Mouse (Mus musculus): ENCODE measurements around the gene Elf3. TPM values are rescaled to one million over a fixed set of nuclear protein-coding genes. Genes with fewer than 3 reads are reported as not detected.

Elf3 gene
- polyA plus RNA-seq, 1 experiment from 2014 or later: not detected

DNA sequence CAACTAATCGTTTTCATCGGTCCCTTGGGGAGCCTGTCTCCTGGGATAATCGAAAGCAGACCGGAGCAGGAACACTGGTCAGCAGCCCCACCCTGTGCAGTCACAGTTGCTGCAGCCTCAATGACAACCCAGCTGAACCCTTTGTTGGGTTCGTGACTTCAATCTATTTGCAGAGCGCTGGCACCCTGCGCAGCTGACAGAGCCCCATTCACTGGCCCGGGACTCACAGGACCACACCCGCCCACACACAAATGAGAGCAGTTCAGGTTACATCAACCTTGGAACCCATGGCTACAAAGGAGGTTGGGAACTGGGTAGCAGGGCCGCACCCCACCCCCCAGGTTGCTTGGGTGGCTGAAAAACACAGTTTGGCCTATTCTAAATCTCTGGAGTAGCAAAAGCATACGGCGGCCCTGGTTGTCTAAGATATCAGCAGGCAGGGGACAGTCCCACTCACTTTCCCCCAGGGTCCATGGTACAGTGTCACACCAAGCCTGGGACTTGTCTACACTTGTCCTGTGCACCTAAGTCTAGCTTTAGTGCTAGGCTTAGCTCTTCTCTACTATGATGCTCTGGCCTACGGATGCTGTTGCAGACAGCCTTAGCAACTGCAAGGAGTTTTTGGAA is 40.6 kb downstream of the Elf3 start:
- H3K27ac ChIP-seq: no peak overlapping the region
- H3K36me3 ChIP-seq (ENCODE audit: inconsistent target): no peaks in the 10 kb centered on the region
- no peaks in the 10 kb centered on the region for H3K79me2 ChIP-seq (ENCODE audit: inconsistent target)
- no peak overlapping the region for H3K4me3 ChIP-seq (ENCODE audit: inconsistent target)
- 97% methylated on average over 13 of the region's 13 CpGs for WGBS (ENCODE audit: missing documents)

DNA sequence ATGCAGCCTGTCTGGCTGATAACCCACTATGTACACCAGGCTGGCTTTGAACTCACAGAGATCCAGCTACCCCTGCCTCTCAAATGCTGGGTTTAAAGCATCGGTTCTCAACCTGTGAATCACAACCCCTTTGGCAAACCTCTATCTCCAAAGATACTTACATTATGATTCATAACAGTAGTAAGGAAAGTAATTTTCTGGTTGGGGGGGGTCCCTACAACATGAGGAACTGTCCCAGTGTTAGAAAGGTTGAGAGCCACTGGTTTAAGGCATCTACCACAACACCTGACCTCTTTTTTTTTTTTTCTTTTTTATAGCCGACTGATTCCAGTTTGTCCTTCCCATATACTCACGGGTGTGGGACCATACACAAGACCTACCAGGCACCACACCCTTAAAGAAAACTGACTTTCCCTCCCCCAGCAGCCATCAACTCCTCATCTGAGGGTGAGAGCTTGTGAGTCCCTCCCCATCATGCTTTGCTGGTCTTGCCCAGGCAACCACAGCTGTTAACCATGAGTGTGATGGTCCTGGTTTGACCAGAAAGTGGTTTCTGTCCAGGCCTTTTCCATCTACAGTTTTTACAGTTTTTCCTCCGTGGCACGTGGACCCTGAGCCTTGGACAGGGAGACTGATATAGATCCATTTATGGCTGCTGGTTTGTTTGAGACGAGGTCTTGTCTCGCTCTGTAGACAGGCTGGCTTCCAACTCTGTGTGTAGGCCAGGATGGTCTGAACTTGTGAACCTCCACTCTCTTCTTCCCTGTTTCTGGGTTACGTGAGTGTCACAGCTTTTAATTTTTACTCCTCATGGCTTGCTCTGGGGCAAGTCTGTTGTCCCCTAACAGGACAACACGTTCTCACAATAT is 44.4 kb downstream of the Elf3 start:
- WGBS (ENCODE audit: missing documents): 93% methylated on average over 8 of the region's 9 CpGs
- Histone ChIP-seq H3K27ac (no peak overlapping the region), H3K79me2 (ENCODE audit: inconsistent target) (no peaks in the 10 kb centered on the region)

GRCm38 (mm10) chr1:135210421-135210820 is 47.9 kb downstream of the Elf3 start:
- no peak overlapping the region for H3K4me3 ChIP-seq (ENCODE audit: inconsistent target)
- H3K79me2 ChIP-seq (ENCODE audit: inconsistent target): no peaks in the 10 kb centered on the region
- H3K36me3 ChIP-seq (ENCODE audit: inconsistent target): no peaks in the 10 kb centered on the region
- 76% methylated on average over 5 of the region's 5 CpGs for WGBS (ENCODE audit: missing documents)
- no peak overlapping the region for H3K27ac ChIP-seq

More for the DNA sequence above, 44.4 kb downstream of the Elf3 start:
- Histone ChIP-seq H3K4me3 (ENCODE audit: inconsistent target) (no peak overlapping the region), H3K36me3 (ENCODE audit: inconsistent target) (no peaks in the 10 kb centered on the region)

- H3K79me2 ChIP-seq (ENCODE audit: inconsistent target): no peaks in the 10 kb centered on the region
- H3K36me3 ChIP-seq (ENCODE audit: inconsistent target): no peaks in the 10 kb centered on the region
- no peak overlapping the region for H3K27ac ChIP-seq
- 93% methylated on average over 9 of the region's 9 CpGs for WGBS (ENCODE audit: missing documents)
- no peak overlapping the region for H3K4me3 ChIP-seq (ENCODE audit: inconsistent target)
Observed at GRCm38 (mm10) chr1:135208716-135209115, 49.7 kb downstream of the Elf3 start.

GRCm38 (mm10) chr1:135206586-135207339 is 51.6 kb downstream of the Elf3 start:
- 95% methylated on average over 13 of the region's 14 CpGs for WGBS (ENCODE audit: missing documents)
- Histone ChIP-seq H3K4me3 (ENCODE audit: inconsistent target) (no peak overlapping the region), H3K27ac (no peak overlapping the region), H3K36me3 (ENCODE audit: inconsistent target) (no peaks in the 10 kb centered on the region), H3K79me2 (ENCODE audit: inconsistent target) (no peaks in the 10 kb centered on the region)

DNA sequence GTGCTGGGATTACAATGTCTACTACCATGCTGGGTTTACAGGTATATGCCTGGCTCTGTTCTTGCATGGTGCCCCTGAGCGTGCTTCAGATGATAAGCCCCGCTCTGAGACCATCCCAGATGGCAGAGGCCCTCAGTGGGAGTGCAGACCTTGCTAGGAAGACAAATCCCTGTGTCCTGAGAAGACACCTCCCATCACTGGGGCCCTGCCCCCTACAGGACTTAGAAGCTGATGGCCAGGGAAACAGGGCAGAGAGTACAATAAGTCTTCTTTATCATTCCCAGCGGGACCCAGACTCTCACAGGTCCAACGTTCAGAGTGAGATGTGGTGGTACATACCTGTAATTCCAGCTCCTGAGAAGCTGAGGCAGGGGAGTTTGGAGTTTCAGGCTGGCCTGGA is 53.1 kb downstream of the Elf3 start:
- Histone ChIP-seq H3K27ac (no peak overlapping the region), H3K4me3 (ENCODE audit: inconsistent target) (no peak overlapping the region), H3K79me2 (ENCODE audit: inconsistent target) (no peaks in the 10 kb centered on the region), H3K36me3 (ENCODE audit: inconsistent target) (no peaks in the 10 kb centered on the region)
- WGBS (ENCODE audit: missing documents): 100% methylated on average over 4 of the region's 4 CpGs

GRCm38 (mm10) chr1:135204196-135205126 is 53.9 kb downstream of the Elf3 start:
- no peaks in the 10 kb centered on the region for H3K36me3 ChIP-seq (ENCODE audit: inconsistent target)
- H3K79me2 ChIP-seq (ENCODE audit: inconsistent target): no peaks in the 10 kb centered on the region
- WGBS (ENCODE audit: missing documents): 82% methylated on average over 12 of the region's 12 CpGs
- no peak overlapping the region for H3K4me3 ChIP-seq (ENCODE audit: inconsistent target)
- H3K27ac ChIP-seq: no peak overlapping the region

Other genes starting within 250 kb of the Elf3 start
- not detected in 3 replicates for gene Lgr6, start 153.3 kb downstream of the Elf3 start, polyA plus RNA-seq (2018)
- gene Ptpn7, start 125.9 kb downstream of the Elf3 start, polyA plus RNA-seq (2018): 25.1 to 57.9 TPM (median 26.9 TPM) in 3 replicates
- gene Arl8a, start 111.7 kb downstream of the Elf3 start, polyA plus RNA-seq (2018): 169 to 332 TPM (median 211 TPM) in 3 replicates
- not detected in 3 replicates for gene Gpr37l1, start 90.9 kb downstream of the Elf3 start, polyA plus RNA-seq (2018)
- gene Rnpep, start 25.5 kb upstream of the Elf3 start, polyA plus RNA-seq (2018): 213 to 249 TPM (median 229 TPM) in 3 replicates
- gene Timm17a, start 55.2 kb upstream of the Elf3 start, polyA plus RNA-seq (2018): 30.4 to 76.6 TPM (median 32.5 TPM) in 3 replicates
- gene Lmod1, start 66.2 kb upstream of the Elf3 start, polyA plus RNA-seq (2018): not detected in 3 replicates
- gene Shisa4, start 116.7 kb upstream of the Elf3 start, polyA plus RNA-seq (2018): 0.16 to 1.4 TPM (median 0.23 TPM) in 3 replicates
- 19.0 to 33.5 TPM (median 20.9 TPM) in 3 replicates for gene Ipo9, start 171.9 kb upstream of the Elf3 start, polyA plus RNA-seq (2018)

Measured in macrophage (primary cell).